Mouse (Mus musculus) heart, postnatal 0 days (tissue): ENCODE data around the gene Cmtm4.

Experiments used
- CTCF ChIP-seq: IDR thresholded peaks from 2 replicates; pipeline ENCODE4 v1.5.1; 2016; ENCODE audit warnings: antibody characterized with exemption, control low read depth, low read depth
- EP300 ChIP-seq: IDR thresholded peaks from 2 replicates; pipeline ENCODE4 v1.6.1; 2016; ENCODE audit warnings: antibody characterized with exemption, low read depth

DNA sequence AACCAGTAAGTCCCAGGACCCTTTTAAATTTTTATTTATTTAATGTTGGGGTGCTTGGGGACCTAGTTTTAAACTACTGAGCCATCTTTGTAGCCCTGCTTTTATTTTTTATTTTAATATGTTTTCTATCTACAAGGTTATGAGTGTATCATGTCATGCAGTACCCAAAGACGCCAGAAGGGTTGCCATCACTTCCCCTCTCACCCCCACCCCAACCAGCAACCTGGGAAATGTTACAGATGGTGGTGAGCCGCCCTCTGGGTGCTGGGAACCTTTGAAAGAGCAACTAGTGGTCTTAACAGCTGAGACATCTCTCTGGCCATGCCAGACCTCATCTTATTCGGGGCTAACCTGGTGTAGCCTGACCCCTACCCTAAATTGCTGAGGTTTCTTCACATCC is 57.7 kb downstream of the Cmtm4 start:
- TF ChIP-seq CTCF (no peak), EP300 (no peak)
